Mouse (Mus musculus) B cell, adult 2 months (primary cell): ENCODE measurements at regions not wholly inside any gene's neighbourhood (a gene's known extent, or its start where the extent isn't known, plus 50 kb on each side); places are given as distances from the start of the nearest gene placed in this dataset.

Source experiments
- DNase-seq, 2 experiments: peaks; one replicate each; pipeline ENCODE4 v3.0.0; 2022

DNA sequence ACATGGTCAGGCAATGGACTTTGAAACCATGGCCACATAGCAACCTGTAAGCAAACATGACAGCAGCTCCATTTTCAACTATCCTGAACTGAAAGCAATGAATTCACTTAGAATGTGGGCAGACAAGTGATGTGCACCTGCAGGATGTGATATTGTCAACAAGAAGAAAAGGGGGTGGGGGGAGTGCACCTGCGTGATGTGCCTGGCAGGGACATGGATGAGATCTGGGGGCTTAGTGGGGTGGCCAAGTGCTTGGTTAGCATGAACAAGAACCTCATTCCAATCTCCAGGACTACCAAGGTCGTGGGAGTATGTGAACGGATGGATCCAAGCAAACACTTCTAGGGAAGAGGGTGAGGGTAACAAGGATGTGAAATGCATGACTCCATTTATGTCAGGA is 453.1 kb upstream of the Hs6st1 start:
- DNase-seq: no peak

DNA sequence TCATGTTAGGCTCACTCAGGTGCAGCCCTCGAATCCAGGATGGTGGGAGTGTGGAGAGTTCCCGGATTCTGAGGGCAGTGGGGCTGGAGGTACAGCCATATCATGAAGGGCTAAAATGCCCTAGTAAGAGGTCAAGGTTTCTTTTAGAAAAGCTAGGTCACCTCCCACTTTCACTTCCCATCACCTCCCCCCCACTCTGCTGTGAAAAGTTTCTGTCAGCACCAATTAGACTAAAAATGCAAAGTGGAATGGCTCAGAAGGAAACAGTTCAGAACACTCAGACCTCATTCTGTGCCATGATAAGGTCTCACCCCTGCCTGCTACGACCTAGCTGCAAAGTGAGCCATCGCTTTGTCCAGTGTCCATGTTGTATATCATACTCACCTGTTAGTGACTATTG is 448.7 kb upstream of the Hs6st1 start:
- peak; percentile 61 to 65 for DNase-seq

DNA sequence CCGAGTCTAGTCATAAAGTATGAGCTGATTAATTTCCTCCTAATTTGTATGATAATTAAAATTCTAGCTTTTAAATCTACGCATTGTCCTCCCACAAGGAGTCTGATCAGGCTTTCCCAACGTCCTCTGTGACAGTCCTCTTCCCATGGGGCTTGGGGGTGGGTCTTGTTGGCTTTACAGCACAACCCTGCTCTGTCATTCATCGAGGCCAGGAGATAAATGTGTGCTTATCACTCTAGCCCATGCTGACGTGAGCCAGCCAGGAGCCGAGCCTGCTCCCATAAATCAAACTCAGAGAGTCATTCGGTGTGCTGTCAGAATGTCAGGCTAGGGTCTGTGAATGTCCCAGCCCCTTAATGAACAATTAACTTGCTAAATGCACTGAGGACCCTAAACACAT is 425.6 kb upstream of the Hs6st1 start:
- DNase-seq: no peak

DNA sequence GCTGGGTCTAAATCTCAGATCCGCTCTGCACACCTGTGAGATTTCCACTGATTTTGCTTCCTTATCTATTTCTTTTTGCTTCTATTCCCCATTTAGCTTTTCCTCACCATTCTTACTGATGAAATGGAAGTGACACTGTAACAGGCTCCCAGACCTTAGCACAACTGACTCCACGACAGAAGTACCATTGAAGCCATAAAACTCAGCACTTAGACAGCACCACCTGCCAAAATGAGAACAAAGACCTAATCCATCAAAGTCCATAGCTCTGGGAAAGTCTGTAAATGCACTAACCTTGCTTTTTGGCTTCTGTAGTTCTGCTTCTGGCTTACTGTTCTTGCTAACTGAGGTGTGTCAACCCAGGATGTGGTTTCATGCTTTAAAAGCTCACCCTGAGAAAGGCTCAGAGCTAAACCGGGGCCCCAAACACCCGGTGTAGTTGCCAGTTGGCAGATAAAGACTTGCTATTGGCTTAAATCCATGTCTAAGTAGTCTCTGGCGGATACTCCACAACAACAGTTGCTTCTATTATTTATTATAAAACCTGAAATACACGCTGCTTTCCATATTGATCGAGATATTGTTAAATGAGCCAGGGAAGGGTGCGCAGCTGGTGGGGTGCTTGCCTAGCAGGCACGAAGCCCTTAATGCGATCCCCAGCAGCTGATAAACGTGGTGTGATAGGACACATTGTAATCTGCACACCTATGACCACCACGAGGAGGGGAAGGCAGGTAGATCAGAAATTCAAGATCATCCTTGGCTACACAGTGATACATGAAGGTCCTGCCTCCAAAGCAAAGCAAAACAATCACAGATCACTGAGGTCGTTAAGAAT is 414.9 kb upstream of the Hs6st1 start:
- peak; percentile 76 to 80 for DNase-seq

DNA sequence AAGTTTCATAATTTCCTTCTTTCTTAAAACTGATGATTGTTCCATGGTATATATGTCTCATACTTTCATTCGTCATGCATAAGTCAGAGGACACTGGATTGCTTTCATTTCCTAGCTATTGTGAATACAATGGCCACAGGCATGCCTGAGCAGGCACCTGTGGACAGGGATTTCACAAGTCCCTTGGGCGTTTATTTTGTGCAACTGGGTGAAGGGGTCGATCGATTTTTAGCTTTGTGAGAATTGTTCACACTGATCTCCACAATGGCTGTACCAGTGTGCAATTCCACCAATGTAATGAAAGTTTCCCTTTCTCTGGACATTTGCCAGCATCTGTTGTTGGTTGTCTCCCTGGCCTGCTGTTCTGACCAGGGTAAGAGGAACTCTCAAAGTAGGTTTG is 405.2 kb upstream of the Hs6st1 start:
- DNase-seq: no peak

DNA sequence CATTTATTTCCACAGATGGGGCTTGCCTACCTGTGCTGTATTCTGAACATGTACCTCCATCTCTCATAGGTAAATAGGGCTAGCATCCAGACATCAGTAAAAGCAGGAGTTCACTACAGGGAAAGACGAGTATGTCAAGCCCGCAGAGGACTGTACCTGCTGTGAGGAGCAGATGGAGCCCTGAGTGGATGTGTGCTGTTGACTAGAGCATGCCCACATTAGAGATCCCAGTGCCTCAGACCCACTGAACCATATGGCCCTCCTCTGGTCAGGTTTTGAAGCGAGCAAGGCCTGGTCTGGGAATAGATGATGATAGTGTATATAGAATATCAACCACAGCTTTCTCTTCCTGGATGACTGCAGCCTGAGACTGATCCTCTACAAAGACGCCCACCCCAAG is 394.7 kb upstream of the Hs6st1 start:
- no peak for DNase-seq

DNA sequence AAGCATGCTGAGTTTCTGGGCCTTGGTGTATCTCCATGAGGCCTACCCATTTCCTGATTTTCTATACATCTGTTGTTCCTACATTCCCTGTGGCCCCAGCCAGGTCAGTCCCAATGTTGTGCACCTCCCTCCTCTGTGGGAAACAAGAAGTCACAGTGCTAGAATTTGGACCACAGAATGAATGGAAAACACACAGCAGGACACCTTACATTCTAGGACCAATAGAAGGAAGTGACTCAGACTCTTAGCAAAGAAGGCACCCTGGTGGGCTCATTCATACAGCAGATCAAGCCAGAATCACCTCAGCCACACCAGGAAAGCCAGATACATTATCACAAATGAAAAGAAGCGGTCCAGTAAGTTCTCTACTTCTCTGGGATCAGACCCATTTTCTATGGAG is 394.2 kb upstream of the Hs6st1 start:
- DNase-seq: no peak

DNA sequence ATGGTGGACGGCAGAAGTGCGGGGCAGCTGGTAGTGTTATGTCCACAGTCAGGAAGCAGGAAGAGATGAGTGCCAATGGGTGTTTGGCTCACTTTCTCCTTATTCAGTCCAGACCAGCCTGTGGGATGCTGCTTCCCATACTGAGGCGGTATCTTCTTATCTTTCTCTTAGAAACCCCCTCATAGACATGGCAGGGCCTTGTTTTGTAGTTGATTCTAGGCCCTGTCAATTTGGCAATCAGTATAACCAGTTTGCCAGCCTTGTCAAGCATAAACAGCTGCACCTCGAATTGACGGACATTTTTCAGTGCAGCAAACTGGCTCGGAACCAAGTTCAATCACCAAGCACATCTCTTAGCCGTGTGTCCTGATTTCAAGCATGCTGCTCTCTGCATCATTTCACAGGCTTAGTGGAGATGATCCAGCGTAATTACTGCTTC is 385.7 kb upstream of the Hs6st1 start:
- no peak for DNase-seq

DNA sequence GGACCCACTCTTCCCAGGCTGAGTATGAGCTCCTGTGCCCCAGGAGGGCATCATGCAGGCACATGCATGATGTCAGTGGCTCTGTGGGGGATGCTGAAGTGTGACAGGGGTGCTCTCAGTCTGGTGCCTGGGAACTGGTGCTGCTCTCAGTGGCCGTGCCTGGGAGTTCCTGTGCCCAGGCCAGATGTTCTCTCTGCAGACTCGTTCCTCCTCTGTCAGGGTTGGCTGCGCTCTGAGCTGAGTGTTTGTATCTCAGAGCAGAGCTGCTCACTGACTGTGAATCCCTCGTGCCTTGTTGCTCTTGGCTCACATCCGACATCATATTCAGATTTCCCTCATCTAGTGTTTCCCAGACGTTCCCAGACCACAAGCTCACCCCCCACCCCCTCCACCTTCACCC is 382.5 kb upstream of the Hs6st1 start:
- DNase-seq: peak; percentile 55 to 56

DNA sequence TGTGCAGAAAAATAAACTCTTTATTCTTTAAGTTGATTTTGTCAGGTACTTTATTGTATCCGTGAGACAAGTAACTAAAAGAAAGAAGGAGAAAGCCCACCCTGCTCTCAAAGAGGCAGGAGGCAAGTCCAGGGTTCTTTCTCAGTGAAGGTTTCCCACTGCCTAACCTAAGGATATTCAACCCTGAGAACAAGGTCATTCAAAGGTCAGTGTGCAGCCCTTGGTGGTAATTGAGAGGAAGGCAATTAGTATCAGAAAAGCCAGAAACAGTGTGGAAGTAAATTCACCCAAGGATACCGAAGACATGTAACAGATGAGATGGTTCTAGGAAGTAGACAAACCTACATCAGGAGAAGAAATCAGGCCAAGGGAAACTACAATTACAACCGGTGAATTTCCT is 373.9 kb upstream of the Hs6st1 start:
- no peak for DNase-seq

DNA sequence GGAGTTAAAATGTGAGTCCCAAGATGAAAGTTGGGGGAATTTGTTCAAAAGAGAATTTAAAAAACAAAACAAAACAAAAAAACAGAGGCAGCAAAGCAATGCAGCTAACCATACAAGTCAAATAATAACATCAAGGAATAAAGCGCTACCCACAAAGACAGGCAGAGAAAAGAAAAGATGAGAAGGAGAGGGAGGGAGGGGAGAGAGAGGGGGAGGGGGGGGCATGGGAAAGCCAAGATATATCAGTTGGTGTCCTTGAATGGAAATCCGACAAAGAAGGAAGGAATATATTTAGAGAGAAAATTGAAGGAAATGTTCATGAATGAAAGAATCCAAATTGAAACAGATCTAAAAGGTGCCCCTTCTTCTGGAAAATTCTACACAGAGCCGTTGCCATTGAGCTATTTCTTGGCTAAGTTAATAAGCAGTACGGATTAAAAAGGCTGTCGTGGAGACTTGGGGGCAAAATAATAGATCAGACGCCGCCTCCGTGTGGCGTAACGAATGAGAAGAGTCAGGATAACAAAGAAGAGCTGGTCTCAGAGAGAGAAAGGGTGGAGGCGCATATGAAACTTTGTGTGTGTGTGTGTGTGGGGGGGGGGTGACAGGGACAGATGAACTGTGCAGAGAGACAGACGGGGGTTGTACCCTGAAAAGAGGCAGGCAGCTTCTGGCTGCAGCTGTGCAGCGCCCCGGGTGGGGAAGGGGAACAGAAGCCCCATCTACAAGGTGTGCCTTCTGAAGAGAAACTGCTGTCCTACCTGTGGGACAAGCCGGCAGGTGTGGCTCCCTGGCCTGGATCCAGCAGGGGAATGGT is 373.2 kb upstream of the Hs6st1 start:
- no peak for DNase-seq

DNA sequence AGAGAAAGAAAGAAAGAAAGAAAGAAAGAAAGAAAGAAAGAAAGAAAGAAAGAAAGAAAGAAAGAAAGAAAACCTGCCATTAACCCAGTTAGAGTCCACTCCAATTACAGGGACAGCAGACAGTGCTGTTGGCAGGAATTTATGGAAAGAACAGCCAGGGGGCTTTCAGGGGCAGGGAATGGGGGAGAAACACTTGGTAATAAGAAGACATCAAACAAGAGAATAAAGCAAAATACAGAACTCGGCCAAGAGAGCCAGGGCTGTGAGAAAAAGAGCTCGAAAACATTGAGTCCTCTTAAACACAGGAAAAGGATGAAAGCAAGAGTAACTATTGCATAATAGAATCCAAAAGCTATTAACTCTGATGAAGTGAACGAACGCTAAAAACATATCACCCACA is 371.0 kb upstream of the Hs6st1 start:
- no peak for DNase-seq

DNA sequence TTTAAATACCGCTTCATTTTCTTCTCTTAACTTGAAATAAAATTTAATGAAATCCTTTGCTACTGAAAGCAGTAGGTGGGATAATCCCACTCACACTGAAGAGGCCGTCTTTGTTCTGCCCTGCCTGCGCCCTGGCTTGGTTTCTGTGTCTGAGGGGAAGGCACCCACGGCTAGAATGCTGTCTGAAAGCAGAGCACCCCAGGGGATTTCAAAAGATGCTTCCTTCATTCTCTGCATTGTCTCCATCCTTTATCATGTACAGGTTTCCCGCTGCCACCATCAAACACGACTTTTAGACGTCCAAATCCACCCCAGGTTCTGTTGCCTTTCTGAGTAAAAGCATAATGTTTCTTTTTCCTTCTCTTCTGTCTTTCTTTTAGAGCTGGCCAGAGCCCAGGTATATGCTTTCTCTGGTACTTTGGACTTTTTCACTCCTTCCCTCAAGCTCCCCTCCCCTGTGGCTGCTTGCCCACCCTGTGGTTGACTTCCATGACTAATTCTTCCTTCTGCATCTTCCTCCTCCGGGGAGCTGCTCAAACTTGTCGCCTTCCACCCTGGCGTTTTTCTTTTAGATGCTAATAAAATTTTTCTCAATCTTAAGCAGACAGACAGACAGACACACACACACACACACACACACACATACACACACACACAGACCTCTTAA is 370.2 kb upstream of the Hs6st1 start:
- no peak for DNase-seq

DNA sequence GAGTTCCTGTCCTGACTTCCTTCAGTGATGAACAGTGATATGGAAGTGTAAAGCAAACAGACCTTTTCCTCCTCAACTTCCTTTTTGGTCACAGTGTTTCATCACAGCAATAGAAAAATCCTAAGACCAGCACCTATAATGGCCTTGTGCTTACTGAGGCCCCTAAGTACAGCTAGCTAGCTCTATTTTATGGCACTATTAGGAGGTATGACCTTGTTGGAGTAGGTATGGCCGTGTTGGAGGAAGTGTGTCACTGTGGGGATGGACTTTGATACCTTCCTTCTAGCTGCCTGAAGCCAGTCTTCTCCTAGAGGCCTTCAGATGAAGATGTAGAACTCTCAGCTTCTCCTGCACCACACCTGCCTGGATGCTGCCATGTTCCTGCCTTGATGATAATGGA is 365.6 kb upstream of the Hs6st1 start:
- DNase-seq: no peak

DNA sequence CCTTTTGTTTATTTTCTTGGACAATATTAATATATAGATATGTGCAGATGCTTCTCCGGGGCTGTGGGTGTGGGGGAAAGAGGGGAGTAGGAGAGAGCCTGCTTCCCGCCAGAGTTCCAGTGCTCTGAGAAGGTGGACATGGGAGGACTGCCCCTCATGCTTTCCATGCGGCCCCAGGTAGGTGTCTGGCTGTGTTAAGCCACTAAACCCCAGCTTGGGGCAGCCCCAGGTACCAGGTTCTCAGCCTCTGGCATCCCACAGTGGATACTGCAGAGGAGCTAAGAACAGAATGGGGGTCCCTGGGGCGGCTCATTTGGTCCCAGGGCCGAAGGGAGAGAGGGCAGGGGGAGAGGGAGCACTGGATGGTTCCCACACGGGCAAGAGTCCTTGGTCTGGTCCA is 361.9 kb upstream of the Hs6st1 start:
- no peak for DNase-seq

DNA sequence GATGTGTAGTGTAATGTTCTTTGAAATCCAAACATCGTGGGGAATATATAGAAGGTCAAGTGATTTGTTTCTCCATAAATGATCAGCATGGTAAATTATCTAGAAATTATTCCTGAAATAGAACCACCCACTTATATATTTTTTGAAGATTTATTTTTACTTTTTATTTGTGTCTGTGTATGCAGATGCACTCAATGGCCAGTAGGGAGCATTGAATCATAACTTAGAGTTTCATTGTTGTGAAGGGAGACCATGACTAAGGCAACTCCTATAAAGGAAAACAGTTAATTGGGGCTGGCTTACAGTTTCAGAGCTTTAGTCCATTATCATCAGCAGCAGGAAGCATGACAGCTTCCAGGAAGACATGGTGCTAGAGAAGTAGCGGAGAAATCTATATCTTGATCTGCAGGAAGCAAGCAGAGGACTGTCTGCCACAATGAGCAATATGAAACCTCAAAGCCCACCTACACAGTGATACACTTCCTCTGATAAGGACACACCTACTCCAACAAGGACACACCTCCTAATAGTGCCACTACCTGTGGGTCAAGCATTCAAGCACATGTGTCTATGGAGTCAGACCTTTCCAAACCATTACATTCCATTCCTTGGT is 359.9 kb upstream of the Hs6st1 start:
- DNase-seq: no peak

DNA sequence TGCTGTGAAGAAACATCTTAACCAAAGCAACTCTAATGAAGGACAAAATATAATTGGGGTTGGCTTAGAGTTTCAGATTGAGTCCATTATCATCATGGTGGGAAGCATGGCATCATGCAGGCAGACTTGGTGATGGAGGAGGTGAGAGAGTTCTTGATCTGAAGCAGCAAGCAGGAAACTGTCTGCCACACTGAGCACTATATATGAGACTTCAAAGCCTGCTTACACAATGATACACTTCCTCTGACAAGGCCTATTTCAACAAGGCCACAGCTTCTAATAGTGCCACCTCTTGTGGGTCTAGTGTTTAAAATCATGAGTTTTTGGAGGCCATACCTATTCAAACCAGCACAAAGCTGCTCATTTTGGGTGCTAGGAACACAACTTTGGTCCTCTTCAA is 359.0 kb upstream of the Hs6st1 start:
- DNase-seq: no peak

DNA sequence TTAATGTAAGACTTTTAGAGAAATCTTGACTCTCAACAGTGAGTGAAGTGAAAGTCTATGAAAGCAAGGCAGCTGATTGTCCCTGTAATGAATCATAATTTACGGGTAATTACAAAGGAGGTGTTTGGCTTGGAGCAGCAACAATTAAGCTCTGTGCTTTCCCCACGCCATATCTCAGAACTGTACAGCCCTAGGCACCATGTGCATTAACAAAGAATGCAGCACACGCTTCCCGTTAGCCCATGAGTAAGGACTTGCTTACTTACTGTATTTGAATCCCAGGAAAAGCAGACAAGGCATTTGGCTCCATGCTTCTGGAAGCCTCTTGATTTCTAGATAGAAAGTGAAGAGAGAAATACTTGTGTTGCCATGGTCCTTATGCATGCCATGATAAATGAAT is 354.2 kb upstream of the Hs6st1 start:
- no peak for DNase-seq

DNA sequence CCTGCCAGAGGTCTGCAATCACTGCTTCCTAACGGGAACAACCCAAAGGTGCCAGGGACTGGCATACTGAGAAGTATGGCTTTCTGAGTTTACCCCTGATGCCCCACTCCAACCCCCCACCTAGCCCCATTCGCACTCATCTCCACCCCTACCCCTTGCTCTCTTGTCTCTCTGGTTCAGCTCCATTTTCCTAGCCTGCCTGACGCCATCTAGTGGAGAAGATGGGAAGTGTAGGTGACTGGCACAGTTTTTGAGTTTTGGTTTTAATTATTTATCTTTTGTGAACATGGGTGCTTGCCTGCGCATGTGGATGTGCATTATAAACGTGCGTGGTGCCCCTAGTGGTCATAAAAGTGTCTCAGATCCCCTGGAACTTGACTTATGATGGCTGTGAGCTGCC is 352.3 kb upstream of the Hs6st1 start:
- DNase-seq: peak; percentile 43 to 51

DNA sequence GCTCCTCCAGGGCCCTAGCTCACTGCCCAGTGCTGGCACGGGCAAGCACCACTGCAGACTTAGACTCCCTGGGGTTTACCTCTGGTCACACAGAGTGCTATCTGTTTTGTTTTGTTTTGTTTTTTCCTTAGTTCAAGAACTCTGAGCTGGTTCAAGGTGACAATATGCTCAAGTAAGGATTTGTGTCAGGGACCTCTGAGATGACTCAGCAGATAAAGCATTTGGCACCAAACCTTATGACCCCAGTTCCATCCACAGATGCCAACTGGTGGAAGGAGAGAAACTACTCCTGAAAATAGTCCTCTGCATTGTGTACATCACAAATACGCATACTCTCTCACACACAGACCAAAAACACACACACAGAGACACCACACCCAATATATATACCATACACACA is 351.0 kb upstream of the Hs6st1 start:
- no peak for DNase-seq

DNA sequence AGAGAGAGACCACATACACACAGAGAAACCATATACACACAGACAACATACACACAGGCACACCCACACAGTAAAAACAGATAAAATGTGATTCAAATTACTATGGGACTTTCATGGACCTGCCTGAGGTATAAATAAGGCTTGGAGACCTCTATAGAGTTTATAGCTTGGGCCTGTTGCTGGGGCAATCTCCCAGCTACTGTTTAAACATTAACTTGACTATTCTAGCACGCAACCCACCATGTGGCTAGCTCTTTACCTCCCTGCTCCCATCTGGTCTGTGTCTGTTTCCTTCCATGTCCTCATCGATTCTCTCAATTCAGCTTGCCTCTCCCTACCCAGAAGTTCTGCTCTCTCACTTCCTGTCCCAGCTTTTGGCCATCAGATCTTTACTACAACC is 350.5 kb upstream of the Hs6st1 start:
- no peak for DNase-seq

DNA sequence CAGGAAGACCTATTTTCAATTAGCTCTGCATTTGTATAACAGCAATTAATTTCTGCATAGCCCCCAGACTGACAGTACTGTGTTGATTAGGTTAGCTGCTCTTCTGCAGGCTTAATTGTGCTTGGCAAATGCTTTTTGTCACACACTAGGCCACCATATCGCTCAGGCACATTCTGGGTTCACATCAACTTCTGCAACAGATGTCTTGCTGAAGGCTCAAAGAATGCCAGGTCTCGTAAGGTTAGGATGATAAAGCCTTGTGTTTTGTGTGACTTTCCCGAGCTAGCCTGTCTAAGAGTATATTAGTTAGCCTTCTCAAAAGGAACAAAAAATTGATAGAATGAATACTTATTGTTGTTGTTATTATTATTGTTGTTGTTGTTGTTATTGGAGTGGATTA is 348.1 kb upstream of the Hs6st1 start:
- DNase-seq: no peak

DNA sequence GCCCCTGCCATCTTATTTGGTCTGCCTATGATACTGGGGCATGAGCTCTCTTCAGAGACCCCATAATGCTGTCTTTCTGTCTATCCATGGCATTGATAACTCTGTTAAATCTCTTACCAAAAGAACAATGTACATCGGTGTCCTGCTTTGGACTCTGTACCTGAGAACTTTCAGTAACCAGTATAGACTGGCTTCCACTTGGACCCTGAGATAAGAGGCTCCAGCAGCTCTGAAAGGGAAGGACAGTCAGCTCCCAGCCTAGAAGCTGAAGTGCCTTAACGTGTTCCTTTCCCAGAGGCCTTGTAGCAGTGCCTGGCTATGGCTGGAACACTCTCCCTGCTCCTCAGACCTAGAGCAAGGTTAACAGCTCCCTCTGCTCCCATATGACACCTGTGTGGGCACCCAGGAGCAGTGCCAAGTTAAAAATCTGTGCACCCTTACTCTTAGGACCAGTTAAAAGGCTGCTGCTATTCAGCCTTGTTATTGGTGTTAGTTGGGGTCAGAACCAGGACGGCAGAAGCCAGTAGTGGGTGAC is 343.8 kb upstream of the Hs6st1 start:
- DNase-seq: no peak
